Mouse (Mus musculus) layer of hippocampus, adult 2 months (tissue): Measurements from ENCODE around the gene Slc5a3. TPM values are rescaled to one million over a fixed set of nuclear protein-coding genes. Genes with fewer than 3 reads are reported as not detected.
A peak's percentile ranks its signal among the peaks of the same experiment; 100 is the strongest.

Experiments
- DNase-seq, 2 experiments: peaks; one replicate each; pipeline ENCODE4 v3.0.0; 2022; ENCODE audit warnings: low spot score in 2 of 2
- H3K27ac ChIP-seq: fragments of 200-600 bp; 2 replicates; pipeline ENCODE4 v1.8.1; 2022
- H3K4me3 ChIP-seq: fragments of 200-600 bp; 2 replicates; pipeline ENCODE4 v1.8.1; 2022; ENCODE audit warnings: mild to moderate bottlenecking
- CTCF ChIP-seq: fragments of 200-600 bp; conservative IDR thresholded peaks from 2 replicates; pipeline ENCODE4 v1.8.1; 2022; ENCODE audit warnings: antibody characterized with exemption, mild to moderate bottlenecking, moderate library complexity
- long read RNA-seq, 2 experiments: library from polyadenylated mRNA; stranded (forward); transcript quantifications; one replicate each; pipeline ENCODE4 v2.0.0; 2021; ENCODE audit warnings: borderline mapping rate in 2 of 2
- total RNA-seq, 2 experiments: library from RNA; stranded (reverse); gene quantifications; 2 replicates each; pipeline ENCODE4 v1.2.3; 2021

Gene Slc5a3
- total RNA-seq: 10 to 100 TPM; 31.1 to 33.7 TPM
- long read RNA-seq, experiment 1, full-length matches to known transcripts: 1 of 5 reads
- long read RNA-seq, experiment 1, partial matches to known transcripts: 0 of 5 reads
- long read RNA-seq, experiment 1, other reads (novel, unspliced or antisense): 4 of 5 reads
- long read RNA-seq, experiment 2, full-length matches to known transcripts: 1 of 1 reads
- long read RNA-seq, experiment 2, partial matches to known transcripts: 0 of 1 reads
- long read RNA-seq, experiment 2, other reads (novel, unspliced or antisense): 0 of 1 reads

- peak; percentile 52 for TF ChIP-seq CTCF
- DNase-seq: peak; percentile 70 to 82
Measured at GRCm38 (mm10) chr16:92057852-92058643, at the start of gene Slc5a3, which contains the start of the genes Mrps6 and Gm49711. Slc5a3 (plus strand) TSS chr16:92058322. Mrps6 (plus strand) TSS chr16:92058270. Gm49711 (plus strand) TSS chr16:92058316.

GRCm38 (mm10) chr16:92009586-92009985, 48.5 kb upstream of the Slc5a3 start:
- Histone ChIP-seq H3K4me3 (no peak overlapping the region), H3K27ac (no peak overlapping the region)
- TF ChIP-seq CTCF: no peak
- DNase-seq: no peak

More at GRCm38 (mm10) chr16:92057852-92058643, at the start of gene Slc5a3, which contains the start of the genes Mrps6 and Gm49711:
- Histone ChIP-seq H3K27ac (peak within 1 kb of the TSS; percentile 99), H3K4me3 (peak within 1 kb of the TSS; percentile 95)

GRCm38 (mm10) chr16:92016792-92017191, 41.3 kb upstream of the Slc5a3 start:
- no peak overlapping the region for H3K4me3 ChIP-seq
- H3K27ac ChIP-seq: no peak overlapping the region
- DNase-seq: no peak
- TF ChIP-seq CTCF: no peak

- peak; percentile 20 for TF ChIP-seq CTCF
- peak overlapping the region; percentile 79 for H3K27ac ChIP-seq
- H3K4me3 ChIP-seq: peak overlapping the region; percentile 52
Measured at GRCm38 (mm10) chr16:92019141-92020118, 38.7 kb upstream of the Slc5a3 start.

GRCm38 (mm10) chr16:92021656-92022400, 36.3 kb upstream of the Slc5a3 start:
- Histone ChIP-seq H3K27ac (no peak overlapping the region), H3K4me3 (no peak overlapping the region)
- no peak for TF ChIP-seq CTCF
- no peak for DNase-seq

More at GRCm38 (mm10) chr16:92019141-92020118, 38.7 kb upstream of the Slc5a3 start:
- DNase-seq: peak; percentile 7 to 20

- no peak for TF ChIP-seq CTCF
- H3K4me3 ChIP-seq: no peak overlapping the region
- no peak overlapping the region for H3K27ac ChIP-seq
- no peak for DNase-seq
Measured at GRCm38 (mm10) chr16:92022494-92023283, 35.4 kb upstream of the Slc5a3 start.

- Histone ChIP-seq H3K27ac (no peak overlapping the region), H3K4me3 (no peak overlapping the region)
- DNase-seq: no peak
- no peak for TF ChIP-seq CTCF
Measured at GRCm38 (mm10) chr16:92033286-92033685, 24.8 kb upstream of the Slc5a3 start.

GRCm38 (mm10) chr16:92034676-92035075, 23.4 kb upstream of the Slc5a3 start:
- TF ChIP-seq CTCF: no peak
- H3K27ac ChIP-seq: no peak overlapping the region
- H3K4me3 ChIP-seq: no peak overlapping the region
- DNase-seq: no peak

- Histone ChIP-seq H3K27ac (no peak overlapping the region), H3K4me3 (no peak overlapping the region)
- DNase-seq: no peak
- no peak for TF ChIP-seq CTCF
Measured at GRCm38 (mm10) chr16:92036701-92037100, 21.4 kb upstream of the Slc5a3 start.

- DNase-seq: no peak
- no peak for TF ChIP-seq CTCF
- Histone ChIP-seq H3K27ac (no peak overlapping the region), H3K4me3 (no peak overlapping the region)
Measured at GRCm38 (mm10) chr16:92037891-92038607, 20.1 kb upstream of the Slc5a3 start.
